Mouse (Mus musculus) ES-E14 (cell line): ENCODE data around the gene Catsper4.

ENCODE experiments used
- CHD2 ChIP-seq: IDR thresholded peaks from 2 replicates; pipeline ENCODE4 v1.6.1; 2014; ENCODE audit warnings: mild to moderate bottlenecking, low read depth, low read length, inconsistent platforms
- HCFC1 ChIP-seq: IDR thresholded peaks from 2 replicates; pipeline ENCODE4 v1.6.1; 2012; ENCODE audit warnings: low read length, inconsistent platforms, borderline replicate concordance; ENCODE audit not compliant: insufficient read depth
- MAFK ChIP-seq: IDR thresholded peaks from 2 replicates; pipeline ENCODE4 v1.6.1; 2014; ENCODE audit warnings: mild to moderate bottlenecking, low read depth, low read length, inconsistent platforms; ENCODE audit not compliant: insufficient read depth
- ZC3H11A ChIP-seq: IDR thresholded peaks from 2 replicates; pipeline ENCODE4 v1.6.1; 2012; ENCODE audit warnings: low read depth, mild to moderate bottlenecking, inconsistent platforms, low read length, borderline replicate concordance
- ZNF384 ChIP-seq: IDR thresholded peaks from 2 replicates; pipeline ENCODE4 v1.6.1; 2012; ENCODE audit warnings: low read depth, low read length, inconsistent platforms

DNA sequence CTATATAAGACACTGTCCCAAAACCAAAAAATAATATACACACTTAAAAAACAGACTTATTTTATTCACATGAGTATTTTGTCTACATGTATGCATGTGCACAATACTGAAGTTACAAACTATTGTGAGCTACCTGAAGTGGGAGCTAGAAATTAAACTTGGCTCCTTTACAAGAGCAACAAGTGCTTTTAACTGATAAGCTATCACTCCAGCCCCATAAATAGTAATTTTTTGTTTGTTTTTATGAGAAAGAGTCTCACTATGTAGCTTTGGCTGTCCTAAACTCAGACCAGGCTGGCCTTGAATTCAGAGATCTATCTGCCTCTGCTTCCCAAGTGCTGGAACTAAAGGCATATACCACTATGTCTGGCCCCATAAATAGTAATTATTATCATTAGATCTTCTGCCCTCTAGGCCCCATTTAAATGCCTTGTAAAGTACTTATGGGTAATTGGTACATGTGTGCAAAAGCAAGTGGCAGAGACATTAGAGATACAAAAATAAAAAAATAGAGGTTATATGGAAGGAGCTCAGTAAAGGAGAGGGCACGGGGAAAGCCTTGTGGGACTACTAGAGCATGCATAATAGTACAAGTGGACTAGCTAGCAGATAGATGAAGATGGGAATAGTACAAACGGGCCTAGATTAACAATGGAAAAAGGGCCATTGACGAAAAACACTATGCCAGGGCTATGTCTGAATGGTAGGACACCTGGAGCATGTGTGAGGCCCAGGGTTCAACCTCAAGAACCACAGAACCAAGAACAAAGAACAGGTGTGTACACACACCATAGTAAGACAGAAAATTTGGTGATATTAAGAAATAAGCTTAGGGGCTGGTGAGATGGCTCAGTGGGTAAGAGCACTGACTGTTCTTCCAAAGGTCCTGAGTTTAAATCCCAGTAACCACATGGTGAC is 61.4 kb downstream of the Catsper4 start:
- TF ChIP-seq HCFC1 (no peak), ZC3H11A (no peak), CHD2 (no peak), MAFK (no peak), ZNF384 (no peak)
